Mouse (Mus musculus) cerebellum, adult 2 months (tissue): ENCODE results near the gene Rnf157. TPM values are rescaled to one million over a fixed set of nuclear protein-coding genes. Genes with fewer than 3 reads are reported as not detected.
A peak's percentile ranks its signal among the peaks of the same experiment; 100 is the strongest.
"Not testable (repeated sequence)": the region's sequence is repeated elsewhere in the genome, so short reads cannot be mapped to it uniquely, and the experiment has no call there.

Source experiments
- DNase-seq, 2 experiments: peaks; one replicate each; pipeline ENCODE4 v3.0.0; 2021
- H3K27ac ChIP-seq: fragments of 200-500 bp; 2 replicates; pipeline ENCODE4 v1.5.1; 2012; ENCODE audit warnings: low read length, control low read depth, inconsistent platforms; ENCODE audit not compliant: insufficient read depth
- H3K27me3 ChIP-seq: fragments of 200-500 bp; 2 replicates; pipeline ENCODE4 v1.6.1; 2012; ENCODE audit warnings: inconsistent platforms, mild to moderate bottlenecking, low read length, moderate library complexity; ENCODE audit not compliant: control insufficient read depth, insufficient read depth
- H3K4me1 ChIP-seq: fragments of 200-500 bp; 2 replicates; pipeline ENCODE4 v1.6.1; 2011; ENCODE audit warnings: low read length; ENCODE audit not compliant: control insufficient read depth, insufficient read depth
- H3K4me3 ChIP-seq: fragments of 200-500 bp; replicated peaks from 2 replicates; pipeline ENCODE3; 2011; ENCODE audit warnings: mild to moderate bottlenecking, low read depth, low read length, control low read depth; ENCODE audit not compliant: insufficient read depth
- CTCF ChIP-seq: fragments of 200-500 bp; IDR thresholded peaks from 2 replicates; pipeline ENCODE4 v1.5.1; 2011; ENCODE audit warnings: low read depth, mild to moderate bottlenecking, control low read depth, low read length, moderate library complexity, borderline replicate concordance; ENCODE audit not compliant: insufficient read depth
- POLR2A ChIP-seq: fragments of 200-500 bp; IDR thresholded peaks from 2 replicates; pipeline ENCODE4 v1.6.1; 2011; ENCODE audit warnings: low read length, control low read depth, borderline replicate concordance; ENCODE audit not compliant: insufficient read depth
- WGBS: fragments of 180-500 bp; shearing (Covaris S2); methylation state at CpG from one replicate; pipeline ENCODE4 v1.1.7; 2018; 5-methylcytosine and 5-hydroxymethylcytosine counted together
- polyA plus RNA-seq: library from polyadenylated mRNA; depleted of rRNA; stranded (reverse); fragments of >200 nt; gene quantifications from 2 replicates; pipeline ENCODE4 v1.2.3, GENCODE M21; 2012

Gene Rnf157
- polyA plus RNA-seq, 1 experiment, result 147 TPM

- Histone ChIP-seq H3K4me1 (peaks cover 5% of the 10 kb centered on the region; the same call in 1 of the 2 replicates), H3K27ac (no peak overlapping the region), H3K27me3 (no peaks in the 10 kb centered on the region; the same call in 1 of the 2 replicates), H3K4me3 (no peak overlapping the region)
- 91% methylated on average over 11 of the region's 11 CpGs for WGBS
- DNase-seq, result no peak
- TF ChIP-seq CTCF, result no peak
- no peak for TF ChIP-seq POLR2A
Observed at GRCm38 (mm10) chr11:116362015-116362414, 50.8 kb downstream of the Rnf157 start.

- not testable (repeated sequence) for H3K4me1 ChIP-seq, H3K4me3 ChIP-seq, H3K27ac ChIP-seq, H3K27me3 ChIP-seq
- DNase-seq, result peak; percentile 40 to 63
- 18% methylated on average over 5 of the region's 5 CpGs for WGBS
Observed at GRCm38 (mm10) chr11:116360915-116361314, 51.9 kb downstream of the Rnf157 start.

- Histone ChIP-seq H3K27me3 (no peaks in the 10 kb centered on the region; the same call in 1 of the 2 replicates), H3K4me1 (peaks cover 5% of the 10 kb centered on the region; the same call in 1 of the 2 replicates), H3K27ac (no peak overlapping the region), H3K4me3 (no peak overlapping the region)
- TF ChIP-seq POLR2A (no peak), CTCF (no peak)
- 54% methylated on average over 12 of the region's 12 CpGs for WGBS
- no peak for DNase-seq
Observed at GRCm38 (mm10) chr11:116359652-116360051, 53.2 kb downstream of the Rnf157 start.

GRCm38 (mm10) chr11:116358926-116359637, 53.8 kb downstream of the Rnf157 start:
- TF ChIP-seq CTCF (no peak), POLR2A (no peak)
- no peak overlapping the region for H3K4me3 ChIP-seq
- 86% methylated on average over 15 of the region's 15 CpGs for WGBS
- H3K4me1 ChIP-seq, result peaks cover 5% of the 10 kb centered on the region; the same call in 1 of the 2 replicates
- no peak for DNase-seq
- no peak overlapping the region for H3K27ac ChIP-seq
- no peaks in the 10 kb centered on the region; the same call in 1 of the 2 replicates for H3K27me3 ChIP-seq

- Histone ChIP-seq H3K27me3 (no peaks in the 10 kb centered on the region), H3K4me1 (no peaks in the 10 kb centered on the region), H3K4me3 (no peak overlapping the region), H3K27ac (no peak overlapping the region)
- 81% methylated on average over 17 of the region's 17 CpGs for WGBS
- TF ChIP-seq CTCF (no peak), POLR2A (no peak)
- no peak for DNase-seq
Observed at GRCm38 (mm10) chr11:116354521-116354920, 58.3 kb downstream of the Rnf157 start.

GRCm38 (mm10) chr11:116353535-116353934, 59.3 kb downstream of the Rnf157 start:
- DNase-seq, result no peak
- Histone ChIP-seq H3K4me3 (no peak overlapping the region), H3K27me3 (no peaks in the 10 kb centered on the region), H3K27ac (no peak overlapping the region), H3K4me1 (no peaks in the 10 kb centered on the region)
- 93% methylated on average over 8 of the region's 8 CpGs for WGBS
- no peak for TF ChIP-seq CTCF
- TF ChIP-seq POLR2A, result no peak

- 94% methylated on average over 5 of the region's 5 CpGs for WGBS
- Histone ChIP-seq H3K4me1 (no peaks in the 10 kb centered on the region), H3K27ac (no peak overlapping the region), H3K4me3 (no peak overlapping the region), H3K27me3 (no peaks in the 10 kb centered on the region)
- DNase-seq, result no peak
- TF ChIP-seq POLR2A, result no peak
Observed at GRCm38 (mm10) chr11:116351294-116351693, 61.5 kb downstream of the Rnf157 start.

GRCm38 (mm10) chr11:116347955-116348354, 64.9 kb downstream of the Rnf157 start:
- WGBS, result 81% methylated on average over 5 of the region's 5 CpGs
- Histone ChIP-seq H3K27ac (no peak overlapping the region), H3K4me3 (no peak overlapping the region), H3K4me1 (no peaks in the 10 kb centered on the region), H3K27me3 (no peaks in the 10 kb centered on the region)
- TF ChIP-seq POLR2A (no peak), CTCF (no peak)
- no peak for DNase-seq
